Mouse (Mus musculus): ENCODE measurements at regions not wholly inside any gene's neighbourhood (a gene's known extent, or its start where the extent isn't known, plus 50 kb on each side); places are given as distances from the start of the nearest gene placed in this dataset.

- TF ChIP-seq CTCF (IDR thresholded peaks at IDR 0.05; ENCODE audit: low read depth) (no peak), EP300 (IDR thresholded peaks at IDR 0.05; ENCODE audit: low read depth) (no peak)
Measured at GRCm38 (mm10) chr9:81689744-81690143, 56.1 kb upstream of the Htr1b start.

Measured in heart, postnatal 0 days (tissue).